Mouse (Mus musculus) hindbrain, embryonic 14.5 days (tissue): ENCODE data around the gene Tbx5. TPM values are rescaled to one million over a fixed set of nuclear protein-coding genes. Genes with fewer than 3 reads are reported as not detected.

Experiments used
- ATAC-seq: fragments of 200-750 bp; cut with Nextera tagmentation; 2 replicates; pipeline ENCODE4 v1.8.0; 2017; ENCODE audit warnings: moderate number of reproducible peaks, mild to moderate bottlenecking, moderate TSS enrichment, moderate library complexity; ENCODE audit not compliant: low FRiP score
- DNase-seq: peaks from one replicate; pipeline ENCODE4 v3.0.0-alpha.2; 2015; ENCODE audit warnings: low spot score
- H3K27ac ChIP-seq: fragments of 300-500 bp; sonication (generic); 2 replicates; pipeline ENCODE4 v1.5.1; 2014; ENCODE audit warnings: mild to moderate bottlenecking, moderate library complexity
- H3K27me3 ChIP-seq: fragments of 300-500 bp; sonication (generic); 2 replicates; pipeline ENCODE4 v1.6.1; 2014; ENCODE audit warnings: mild to moderate bottlenecking, low read length, mixed read lengths; ENCODE audit not compliant: control insufficient read depth, insufficient read depth
- H3K36me3 ChIP-seq: fragments of 300-500 bp; sonication (generic); replicated peaks from 2 replicates; pipeline ENCODE4 v1.6.1; 2014; ENCODE audit not compliant: control insufficient read depth, insufficient read depth
- H3K4me1 ChIP-seq: fragments of 300-500 bp; sonication (generic); replicated peaks from 2 replicates; pipeline ENCODE4 v1.6.1; 2014; ENCODE audit warnings: antibody characterized with exemption, low read length, mixed read lengths; ENCODE audit not compliant: control insufficient read depth, insufficient read depth
- H3K4me2 ChIP-seq: fragments of 300-500 bp; sonication (generic); replicated peaks from 2 replicates; pipeline ENCODE4 v1.6.1; 2014; ENCODE audit warnings: mild to moderate bottlenecking, moderate library complexity
- H3K4me3 ChIP-seq: fragments of 300-500 bp; sonication (generic); replicated peaks from 2 replicates; pipeline ENCODE4 v1.5.1; 2014; ENCODE audit warnings: mild to moderate bottlenecking, low read length
- H3K9ac ChIP-seq: fragments of 300-500 bp; sonication (generic); 2 replicates; pipeline ENCODE4 v1.6.1; 2014
- H3K9me3 ChIP-seq: fragments of 300-500 bp; sonication (generic); 2 replicates; pipeline ENCODE4 v1.6.1; 2016; ENCODE audit warnings: low read length; ENCODE audit not compliant: control insufficient read depth
- WGBS: fragments of 180-500 bp; shearing (Covaris S2); extraction: QIAGEN DNeasy Blood & Tissue Kit; methylation state at CpG from one replicate; pipeline ENCODE4 v1.1.7; 2014; 5-methylcytosine and 5-hydroxymethylcytosine counted together
- polyA plus RNA-seq: library from polyadenylated mRNA; unstranded; fragments of >200 nt; fragmentation: Nextera tagmentation; extraction: Ambion mirVana; gene quantifications from 2 replicates; pipeline ENCODE4 v1.2.1, GENCODE M21; 2014

Gene Tbx5
- polyA plus RNA-seq, 1 experiment from 2014 or later: 0.04 TPM

- WGBS: 2% methylated on average over 20 of the region's 20 CpGs
- no peak overlapping the region for H3K9ac ChIP-seq
- no peaks in the 10 kb centered on the region for H3K4me1 ChIP-seq
- no peak overlapping the region for H3K27ac ChIP-seq
- DNase-seq (no peak), ATAC-seq (no peak)
- H3K9me3 ChIP-seq: peaks cover 11% of the 10 kb centered on the region; the same call in 1 of the 2 replicates
- H3K36me3 ChIP-seq: no peaks in the 10 kb centered on the region
- peaks cover 97% of the 10 kb centered on the region for H3K27me3 ChIP-seq
- no peak overlapping the region for H3K4me2 ChIP-seq
- no peak overlapping the region for H3K4me3 ChIP-seq
Measured at GRCm38 (mm10) chr5:119807481-119808183, 24.8 kb upstream of the Tbx5 start.

- Histone ChIP-seq H3K9ac (no peak overlapping the region), H3K4me2 (no peak overlapping the region), H3K27me3 (peaks cover 95% of the 10 kb centered on the region), H3K4me3 (no peak overlapping the region), H3K4me1 (no peaks in the 10 kb centered on the region), H3K9me3 (peaks cover 5% of the 10 kb centered on the region; the same call in 1 of the 2 replicates), H3K36me3 (no peaks in the 10 kb centered on the region), H3K27ac (no peak overlapping the region)
- no peak for ATAC-seq
- DNase-seq: no peak
- 43% methylated on average over 6 of the region's 6 CpGs for WGBS
Measured at GRCm38 (mm10) chr5:119808713-119809112, 23.8 kb upstream of the Tbx5 start.

- ATAC-seq (no peak), DNase-seq (no peak)
- Histone ChIP-seq H3K4me1 (no peaks in the 10 kb centered on the region), H3K4me2 (no peak overlapping the region), H3K9ac (no peak overlapping the region), H3K4me3 (no peak overlapping the region), H3K36me3 (no peaks in the 10 kb centered on the region), H3K9me3 (peaks cover 12% of the 10 kb centered on the region; the same call in 1 of the 2 replicates), H3K27me3 (peaks cover 78% of the 10 kb centered on the region), H3K27ac (no peak overlapping the region)
- WGBS: 64% methylated on average over 12 of the region's 12 CpGs
Measured at GRCm38 (mm10) chr5:119810994-119811690, 21.3 kb upstream of the Tbx5 start.

GRCm38 (mm10) chr5:119815247-119815646 lies 17.2 kb upstream of the Tbx5 start:
- Histone ChIP-seq H3K27ac (no peak overlapping the region), H3K4me3 (no peak overlapping the region), H3K27me3 (peaks cover 63% of the 10 kb centered on the region), H3K36me3 (no peaks in the 10 kb centered on the region), H3K4me2 (no peak overlapping the region), H3K9me3 (0 out of 2 replicates have a peak, but pooled peaks cover 6% of the 10 kb centered on the region), H3K4me1 (no peaks in the 10 kb centered on the region), H3K9ac (no peak overlapping the region)
- DNase-seq: no peak
- ATAC-seq: no peak
- WGBS: 56% methylated on average over 1 of the region's 1 CpGs

- no peak for ATAC-seq
- Histone ChIP-seq H3K27me3 (peaks cover 63% of the 10 kb centered on the region), H3K9me3 (0 out of 2 replicates have a peak, but pooled peaks cover under 1% of the 10 kb centered on the region), H3K4me2 (no peak overlapping the region), H3K36me3 (no peaks in the 10 kb centered on the region), H3K4me3 (no peak overlapping the region), H3K4me1 (no peaks in the 10 kb centered on the region), H3K9ac (no peak overlapping the region), H3K27ac (no peak overlapping the region)
- 88% methylated on average over 6 of the region's 6 CpGs for WGBS
- no peak for DNase-seq
Measured at GRCm38 (mm10) chr5:119820452-119820851, 12.0 kb upstream of the Tbx5 start.

- H3K9me3 ChIP-seq: no peaks in the 10 kb centered on the region
- no peak overlapping the region for H3K27ac ChIP-seq
- no peaks in the 10 kb centered on the region for H3K4me1 ChIP-seq
- H3K4me2 ChIP-seq: no peak overlapping the region
- no peak overlapping the region for H3K4me3 ChIP-seq
- DNase-seq (no peak), ATAC-seq (no peak)
- 72% methylated on average over 2 of the region's 2 CpGs for WGBS
- H3K27me3 ChIP-seq: peaks cover 71% of the 10 kb centered on the region
- H3K36me3 ChIP-seq: no peaks in the 10 kb centered on the region
- no peak overlapping the region for H3K9ac ChIP-seq
Measured at GRCm38 (mm10) chr5:119821506-119821905, 11.0 kb upstream of the Tbx5 start.

GRCm38 (mm10) chr5:119827341-119827740 lies 5.1 kb upstream of the Tbx5 start:
- DNase-seq: no peak
- no peaks in the 10 kb centered on the region for H3K36me3 ChIP-seq
- ATAC-seq: no peak
- H3K27me3 ChIP-seq: peaks cover 93% of the 10 kb centered on the region
- H3K27ac ChIP-seq: no peak overlapping the region
- H3K9me3 ChIP-seq: no peaks in the 10 kb centered on the region
- no peak overlapping the region for H3K4me3 ChIP-seq
- H3K9ac ChIP-seq: no peak overlapping the region
- H3K4me2 ChIP-seq: no peak overlapping the region
- no peaks in the 10 kb centered on the region for H3K4me1 ChIP-seq
- whole genome bisulfite sequencing: 71% methylated on average over 6 of the region's 6 CpGs

GRCm38 (mm10) chr5:119830611-119831010 lies 1.9 kb upstream of the Tbx5 start:
- no peaks in the 10 kb centered on the region for H3K36me3 ChIP-seq
- H3K4me3 ChIP-seq: no peak overlapping the region
- no peak for ATAC-seq
- 4% methylated on average over 8 of the region's 8 CpGs for WGBS
- H3K9me3 ChIP-seq: no peaks in the 10 kb centered on the region
- peaks cover 97% of the 10 kb centered on the region for H3K27me3 ChIP-seq
- no peak overlapping the region for H3K9ac ChIP-seq
- DNase-seq: no peak
- H3K4me2 ChIP-seq: no peak overlapping the region
- no peak overlapping the region for H3K27ac ChIP-seq
- no peaks in the 10 kb centered on the region for H3K4me1 ChIP-seq

GRCm38 (mm10) chr5:119831201-119831771 lies 1.2 kb upstream of the Tbx5 start:
- DNase-seq (no peak), ATAC-seq (no peak)
- no peak overlapping the region for H3K4me3 ChIP-seq
- no peaks in the 10 kb centered on the region for H3K36me3 ChIP-seq
- WGBS: under 1% methylated on average over 33 of the region's 33 CpGs
- no peaks in the 10 kb centered on the region for H3K4me1 ChIP-seq
- H3K27ac ChIP-seq: no peak overlapping the region
- H3K27me3 ChIP-seq: peaks cover 99% of the 10 kb centered on the region
- no peak overlapping the region for H3K9ac ChIP-seq
- no peaks in the 10 kb centered on the region for H3K9me3 ChIP-seq
- H3K4me2 ChIP-seq: no peak overlapping the region
